Mouse (Mus musculus) granulocyte monocyte progenitor cell, adult 5-6 weeks (primary cell): Measurements from ENCODE around the gene Gm5725. TPM values are rescaled to one million over a fixed set of nuclear protein-coding genes. Genes with fewer than 3 reads are reported as not detected.
"Not testable (repeated sequence)": the region's sequence is repeated elsewhere in the genome, so short reads cannot be mapped to it uniquely, and the experiment has no call there.

ENCODE experiments used
- ATAC-seq: replicated peaks from 2 replicates; pipeline ENCODE4 v1.8.0; 2016; ENCODE audit warnings: mild to moderate bottlenecking, moderate TSS enrichment, inconsistent platforms; ENCODE audit not compliant: poor library complexity, severe bottlenecking
- total RNA-seq, 2 experiments: library from RNA; stranded (forward) in 1 of 2; stranded (reverse) in 1 of 2; fragments of 200-712, 200-1000 nt in 1 of 2; fragments of >200 nt in 1 of 2; fragmentation: Nextera tagmentation in 1 of 2; gene quantifications; 2 replicates each; pipeline ENCODE4 v1.2.3; 2014 to 2017

The Gm5725 gene
- total RNA-seq (2014; fragmentation: Nextera tagmentation), result not detected in 2 replicates
- total RNA-seq (2017), result not detected in 2 replicates

GRCm38 (mm10) chr7:21844167-21844566 lies at the start of gene Gm5725:
Gm5725 (minus strand) TSS chr7:21844267.
- not testable (repeated sequence) for ATAC-seq

DNA sequence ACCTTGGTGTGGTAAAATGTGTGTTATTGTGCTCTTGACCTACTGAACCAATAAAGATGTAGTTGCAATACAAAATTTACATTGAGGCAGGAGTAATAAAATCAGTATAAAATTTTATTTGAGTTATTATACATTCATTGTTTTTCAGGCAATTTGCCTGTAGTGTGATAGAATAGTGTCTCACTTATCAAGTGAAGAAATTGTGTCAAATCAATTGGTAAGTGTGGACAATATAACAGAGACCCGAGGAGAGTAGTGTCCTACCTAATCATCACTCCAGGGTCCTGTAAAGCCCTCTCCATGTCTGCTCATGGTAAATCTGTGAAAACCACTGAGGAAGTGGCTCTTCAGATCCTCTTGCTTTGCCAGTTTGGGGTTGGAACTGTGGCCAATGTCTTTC lies 12.0 kb downstream of the Gm5725 start, which contains the start of gene Vmn1r135:
Gene Vmn1r135, plus strand, starts transcription at position 301 of the 400 bp plus-strand sequence.
- ATAC-seq, result not testable (repeated sequence)

GRCm38 (mm10) chr7:21796628-21797027 lies 47.4 kb downstream of the Gm5725 start, which contains the start of gene Gm4177:
Gm4177 (minus strand) TSS chr7:21796728.
- not testable (repeated sequence) for ATAC-seq

Other genes starting within 250 kb of the Gm5725 start
- not detected in 2 replicates for gene Vmn1r132, start 230.2 kb downstream of the Gm5725 start, total RNA-seq (2014; fragmentation: Nextera tagmentation)
- gene Vmn1r132, start 230.2 kb downstream of the Gm5725 start, total RNA-seq (2017), result not detected in 2 replicates
- not detected in 2 replicates for gene Gm4175, start 82.8 kb downstream of the Gm5725 start, total RNA-seq (2014; fragmentation: Nextera tagmentation)
- gene Gm4175, start 82.8 kb downstream of the Gm5725 start, total RNA-seq (2017), result not detected in 2 replicates
- gene Gm4177, start 47.5 kb downstream of the Gm5725 start, total RNA-seq (2014; fragmentation: Nextera tagmentation), result not detected in 2 replicates
- not detected in 2 replicates for gene Gm4177, start 47.5 kb downstream of the Gm5725 start, total RNA-seq (2017)
- not detected in 2 replicates for gene Vmn1r135, start 11.9 kb downstream of the Gm5725 start, total RNA-seq (2014; fragmentation: Nextera tagmentation)
- not detected in 2 replicates for gene Vmn1r135, start 11.9 kb downstream of the Gm5725 start, total RNA-seq (2017)
- not detected in 2 replicates for gene Gm5891, start 77.0 kb upstream of the Gm5725 start, total RNA-seq (2014; fragmentation: Nextera tagmentation)
- gene Gm5891, start 77.0 kb upstream of the Gm5725 start, total RNA-seq (2017), result not detected in 2 replicates
- gene Vmn1r137, start 150.3 kb upstream of the Gm5725 start, total RNA-seq (2014; fragmentation: Nextera tagmentation), result not detected in 2 replicates
- not detected in 2 replicates for gene Vmn1r137, start 150.3 kb upstream of the Gm5725 start, total RNA-seq (2017)
- not detected in 2 replicates for gene Vmn1r138, start 184.6 kb upstream of the Gm5725 start, total RNA-seq (2014; fragmentation: Nextera tagmentation)
- gene Vmn1r138, start 184.6 kb upstream of the Gm5725 start, total RNA-seq (2017), result not detected in 2 replicates
- not detected in 2 replicates for gene Gm6176, start 212.0 kb upstream of the Gm5725 start, total RNA-seq (2014; fragmentation: Nextera tagmentation)
- not detected in 2 replicates for gene Gm6176, start 212.0 kb upstream of the Gm5725 start, total RNA-seq (2017)
- not detected in 2 replicates for gene Vmn1r139, start 224.8 kb upstream of the Gm5725 start, total RNA-seq (2014; fragmentation: Nextera tagmentation)
- not detected in 2 replicates for gene Vmn1r139, start 224.8 kb upstream of the Gm5725 start, total RNA-seq (2017)